In the genomic region with DNA sequence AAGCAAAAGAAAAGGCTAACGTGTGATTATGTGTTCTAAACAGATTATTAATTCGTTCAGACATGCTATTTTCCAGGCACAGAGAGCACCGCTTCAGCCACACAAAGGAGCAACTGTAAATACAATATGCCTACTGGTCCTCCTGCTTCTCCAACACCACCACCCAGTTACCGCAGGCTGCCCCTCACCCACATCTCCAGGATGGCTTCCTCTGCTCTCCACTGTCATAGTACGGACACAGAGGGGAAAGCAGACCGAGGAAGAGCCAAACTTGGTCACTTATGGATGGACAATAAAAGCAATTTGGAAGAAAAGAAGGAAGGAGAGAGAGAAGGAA, we compare ENCODE assay signal across 11 mouse cellular contexts.
DNase-seq lines count a peak whose midpoint lies in the region; ATAC-seq and TF ChIP-seq lines count a peak whose summit lies in the region.
"Had no signal": no experiment of that assay in that cellular context is flagged by ENCODE, and none has a peak within 500 bp of the region (broad histone marks: within the 10 kb centered on the region; RNA-seq: fewer than 3 reads in every experiment).

No protein-coding gene starts in this region.

- no peaks in the 10 kb centered on the region for H3K27me3 ChIP-seq in lung, embryonic 15.5 days
- H3K27me3 ChIP-seq in forebrain, embryonic 16.5 days (replicated peaks; ENCODE audit: control insufficient read depth, insufficient read depth, low read length) = no peaks in the 10 kb centered on the region
- no peaks in the 10 kb centered on the region for H3K27me3 ChIP-seq in intestine, postnatal 0 days (replicated peaks; ENCODE audit: control insufficient read depth, insufficient read depth, low read length)
- H3K27me3 ChIP-seq in neural tube, embryonic 15.5 days (replicated peaks) = no peaks in the 10 kb centered on the region
- H3K27me3 ChIP-seq: megakaryocyte, embryonic 14.5 days had no signal

- H3K27ac ChIP-seq in lung, embryonic 15.5 days = peak overlapping the region; percentile 71
- H3K27ac ChIP-seq in forebrain, embryonic 16.5 days (ENCODE audit: low read length) = peak overlapping the region; percentile 84
- H3K27ac ChIP-seq in intestine, postnatal 0 days (ENCODE audit: low read depth, low read length) = no peak overlapping the region
- peak overlapping the region; percentile 62 for H3K27ac ChIP-seq in neural tube, embryonic 15.5 days (replicated peaks)

- no peak overlapping the region for H3K9ac ChIP-seq in lung, embryonic 15.5 days
- peak overlapping the region; percentile 1; the same call in 1 of the 2 replicates for H3K9ac ChIP-seq in forebrain, embryonic 16.5 days (replicated peaks; ENCODE audit: low read depth, low read length)
- H3K9ac ChIP-seq in intestine, postnatal 0 days (ENCODE audit: low read depth, low read length) = no peak overlapping the region
- H3K9ac ChIP-seq in neural tube, embryonic 15.5 days (replicated peaks) = 0 out of 2 replicates have a peak overlapping the region, but pooled peaks have one; percentile 14

- no peaks in the 10 kb centered on the region for H3K36me3 ChIP-seq in lung, embryonic 15.5 days
- no peaks in the 10 kb centered on the region for H3K36me3 ChIP-seq in forebrain, embryonic 16.5 days (ENCODE audit: control insufficient read depth, insufficient read depth)
- H3K36me3 ChIP-seq in intestine, postnatal 0 days (ENCODE audit: control insufficient read depth, insufficient read depth) = no peaks in the 10 kb centered on the region
- H3K36me3 ChIP-seq in neural tube, embryonic 15.5 days = no peaks in the 10 kb centered on the region

- TF ChIP-seq CTCF in lung, adult 2 months (IDR thresholded peaks at IDR 0.05; ENCODE audit: insufficient read depth, low read length) = no peak
- no peak for TF ChIP-seq CTCF in intestine, postnatal 0 days (IDR thresholded peaks at IDR 0.05; ENCODE audit: low read depth)

- no peak for TF ChIP-seq POLR2A in lung, adult 2 months (IDR thresholded peaks at IDR 0.05; ENCODE audit: borderline replicate concordance, extremely low read depth, low read depth, low read length)

- no peak overlapping the region for H3K4me3 ChIP-seq in lung, embryonic 15.5 days
- H3K4me3 ChIP-seq in lung, adult 2 months (replicated peaks; ENCODE audit: extremely low read depth, low read depth, low read length) = no peak overlapping the region
- peak overlapping the region; percentile 28; the same call in 1 of the 2 replicates for H3K4me3 ChIP-seq in forebrain, embryonic 16.5 days (replicated peaks; ENCODE audit: low read length)
- no peak overlapping the region for H3K4me3 ChIP-seq in intestine, postnatal 0 days (ENCODE audit: low read depth, low read length)
- no peak overlapping the region for H3K4me3 ChIP-seq in neural tube, embryonic 15.5 days (replicated peaks)
- H3K4me3 ChIP-seq: megakaryocyte, embryonic 14.5 days had no signal

- no peak for DNase-seq in lung, adult 2 months
- DNase-seq in liver = no peak
- DNase-seq in gastrocnemius, postnatal 25 days = no peak
- DNase-seq in left cerebral cortex, adult 11 months (ENCODE audit: low spot score) = no peak
- DNase-seq: adrenal gland, postnatal 25 days; cerebellum, postnatal 36 days had no signal

- peaks cover 35% of the 10 kb centered on the region for H3K4me1 ChIP-seq in lung, embryonic 15.5 days
- no peaks in the 10 kb centered on the region for H3K4me1 ChIP-seq in lung, adult 2 months (ENCODE audit: control insufficient read depth, insufficient read depth, low read length)
- peaks cover 30% of the 10 kb centered on the region for H3K4me1 ChIP-seq in forebrain, embryonic 16.5 days (replicated peaks; ENCODE audit: control insufficient read depth, insufficient read depth, low read length)
- H3K4me1 ChIP-seq in intestine, postnatal 0 days (replicated peaks; ENCODE audit: control insufficient read depth, insufficient read depth, low read length) = peaks cover 9% of the 10 kb centered on the region; the same call in 1 of the 2 replicates
- peaks cover 25% of the 10 kb centered on the region for H3K4me1 ChIP-seq in neural tube, embryonic 15.5 days
- H3K4me1 ChIP-seq: megakaryocyte, embryonic 14.5 days had no signal

- no peak for ATAC-seq in lung, embryonic 15.5 days (ENCODE audit: borderline replicate concordance, extremely low read depth, low FRiP score, low TSS enrichment)
- ATAC-seq in forebrain, embryonic 16.5 days = no peak; the same call in 1 of the 2 replicates
- no peak for ATAC-seq in intestine, postnatal 0 days
- ATAC-seq in neural tube, embryonic 15.5 days (ENCODE audit: low FRiP score) = peak; percentile 53

- no peak overlapping the region; the same call in 1 of the 2 replicates for H3K4me2 ChIP-seq in lung, embryonic 15.5 days
- peak overlapping the region; percentile 49 for H3K4me2 ChIP-seq in forebrain, embryonic 16.5 days (ENCODE audit: low read length)
- H3K4me2 ChIP-seq in intestine, postnatal 0 days (replicated peaks; ENCODE audit: low read depth) = 0 out of 2 replicates have a peak overlapping the region, but pooled peaks have one; percentile 10
- H3K4me2 ChIP-seq in neural tube, embryonic 15.5 days = peak overlapping the region; percentile 49

- WGBS in lung, embryonic 15.5 days = 41% methylated on average over 6 of the region's 6 CpGs
- WGBS in lung, adult 2 months = 55% methylated on average over 6 of the region's 6 CpGs
- 16% methylated on average over 6 of the region's 6 CpGs for WGBS in forebrain, embryonic 16.5 days
- WGBS in intestine, postnatal 0 days = 50% methylated on average over 6 of the region's 6 CpGs
- WGBS in neural tube, embryonic 15.5 days = 33% methylated on average over 6 of the region's 6 CpGs

- H3K9me3 ChIP-seq in lung, embryonic 15.5 days = no peaks in the 10 kb centered on the region
- H3K9me3 ChIP-seq in forebrain, embryonic 16.5 days (ENCODE audit: control insufficient read depth, low read length) = no peaks in the 10 kb centered on the region
- no peaks in the 10 kb centered on the region for H3K9me3 ChIP-seq in intestine, postnatal 0 days (ENCODE audit: control insufficient read depth)
- no peaks in the 10 kb centered on the region for H3K9me3 ChIP-seq in neural tube, embryonic 15.5 days (replicated peaks)

Comparison
In these comparisons a context has a peak if more than half of its experiments do, and no peak if none do; other contexts are left out.
1. H3K9ac ChIP-seq: peak in forebrain, embryonic 16.5 days (single experiment) and neural tube, embryonic 15.5 days (single experiment); none in lung, embryonic 15.5 days (single experiment) and intestine, postnatal 0 days (single experiment).